Mouse (Mus musculus): ENCODE data around the gene Kif26b.

Kif26b gene

DNA sequence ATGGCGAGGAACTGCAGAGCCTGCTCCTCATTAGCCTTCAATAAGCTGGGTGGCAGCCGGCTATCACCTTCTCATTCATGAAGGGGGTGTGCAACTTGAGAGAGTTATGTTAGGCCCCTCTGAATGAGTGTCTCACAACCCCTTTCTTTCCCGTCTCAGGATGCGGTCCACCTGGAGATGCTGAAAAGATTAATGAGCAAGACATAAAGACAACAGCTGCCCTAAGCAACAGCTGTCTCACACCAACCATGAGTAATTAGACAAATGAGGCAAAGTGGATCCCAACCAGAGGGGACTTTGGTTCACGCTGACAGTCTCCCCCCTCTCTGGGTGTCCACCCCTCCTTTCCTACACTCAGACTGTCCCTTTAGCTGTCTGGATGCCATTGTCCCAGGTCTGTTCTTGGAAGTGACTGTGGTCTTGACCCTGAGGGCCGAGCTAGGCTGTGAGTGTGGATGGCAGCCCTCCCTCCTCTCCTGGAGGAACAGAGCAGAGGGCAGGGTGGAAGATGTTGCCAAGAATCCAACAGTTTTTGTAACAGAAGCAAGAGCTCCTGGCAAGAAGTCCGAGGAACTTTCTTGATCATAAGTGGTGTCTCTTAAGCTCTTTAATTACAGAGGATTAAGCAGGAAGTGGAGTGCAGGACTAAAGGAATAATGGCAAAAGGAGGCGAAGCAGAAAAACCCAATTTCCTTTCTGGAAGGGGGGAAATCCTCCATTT lies 331.9 kb downstream of the Kif26b start:
- no peak for DNase-seq

DNA sequence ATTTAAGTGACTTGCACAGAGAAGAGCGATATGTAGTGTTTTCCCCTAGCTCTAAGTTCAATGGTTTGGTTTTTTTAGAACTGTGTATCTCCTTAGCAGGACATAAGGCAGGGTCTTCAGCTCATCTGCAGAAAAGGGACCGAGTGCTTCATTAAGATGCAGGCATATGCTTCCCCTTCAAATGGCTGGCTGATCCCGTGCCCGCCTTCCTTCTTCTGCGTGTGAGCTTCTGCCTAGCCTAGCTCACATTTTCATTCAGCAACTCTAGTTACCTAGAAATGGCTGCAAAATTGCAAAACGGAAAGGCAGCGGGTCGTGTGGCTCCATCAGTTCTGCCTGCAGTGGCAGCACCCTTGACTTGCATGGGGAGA lies 332.5 kb downstream of the Kif26b start:
- DNase-seq = no peak

DNA sequence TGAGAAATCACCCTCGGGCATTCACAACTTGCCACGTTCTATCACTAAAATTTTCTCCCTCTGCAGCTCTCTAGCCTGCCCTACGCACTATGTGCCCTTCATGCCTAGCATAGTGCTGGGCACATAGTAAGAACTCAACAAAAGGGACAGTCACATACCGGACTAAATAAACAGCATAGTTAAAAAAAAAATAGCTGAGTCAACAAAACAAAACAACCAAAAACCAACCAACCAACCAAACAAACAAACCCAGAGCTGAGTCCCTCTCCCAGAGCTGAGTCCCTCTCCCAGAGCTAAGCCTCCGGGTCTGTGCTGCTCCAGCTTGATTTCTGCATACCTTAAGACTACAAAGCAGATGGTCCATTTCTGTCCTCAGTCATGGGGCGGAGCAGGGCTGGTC lies 334.8 kb downstream of the Kif26b start:
- no peak for DNase-seq

DNA sequence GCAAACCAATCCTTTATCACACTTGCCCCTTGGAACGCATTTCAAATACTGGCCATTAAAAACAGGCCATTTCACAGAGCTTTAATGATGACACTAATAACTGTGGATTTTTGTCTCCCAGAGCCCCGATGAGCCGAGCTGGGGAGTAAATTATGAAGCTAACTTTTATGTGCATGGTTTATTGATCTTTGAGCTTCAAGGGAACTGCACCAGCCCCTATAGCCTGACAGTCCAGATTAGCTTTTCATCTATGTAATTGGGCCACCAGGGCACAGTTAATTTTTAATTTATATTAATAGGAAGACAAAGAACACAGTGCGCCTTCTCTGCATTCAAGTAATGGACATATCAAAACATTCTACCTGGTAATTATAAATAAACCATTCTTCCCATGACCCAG lies 335.4 kb downstream of the Kif26b start:
- DNase-seq = no peak

DNA sequence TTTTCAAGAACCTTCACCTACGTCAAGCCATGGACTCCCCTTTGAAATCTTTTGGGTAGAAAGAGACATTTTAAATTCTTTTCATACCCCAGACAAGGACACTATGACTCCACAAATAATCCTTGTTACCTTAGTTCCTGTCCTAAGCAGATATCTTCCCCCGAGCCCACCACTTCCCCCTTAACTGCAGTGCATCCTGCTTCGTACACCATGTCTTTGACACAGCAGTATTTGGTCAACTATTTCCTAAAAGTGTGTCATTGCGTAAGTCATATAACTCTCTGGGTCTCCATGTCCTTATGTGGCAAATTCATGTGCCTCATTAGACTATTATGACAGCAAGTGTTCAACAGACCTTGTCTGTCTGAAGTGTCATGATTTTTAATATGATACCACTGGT lies 337.8 kb downstream of the Kif26b start:
- DNase-seq = no peak

DNA sequence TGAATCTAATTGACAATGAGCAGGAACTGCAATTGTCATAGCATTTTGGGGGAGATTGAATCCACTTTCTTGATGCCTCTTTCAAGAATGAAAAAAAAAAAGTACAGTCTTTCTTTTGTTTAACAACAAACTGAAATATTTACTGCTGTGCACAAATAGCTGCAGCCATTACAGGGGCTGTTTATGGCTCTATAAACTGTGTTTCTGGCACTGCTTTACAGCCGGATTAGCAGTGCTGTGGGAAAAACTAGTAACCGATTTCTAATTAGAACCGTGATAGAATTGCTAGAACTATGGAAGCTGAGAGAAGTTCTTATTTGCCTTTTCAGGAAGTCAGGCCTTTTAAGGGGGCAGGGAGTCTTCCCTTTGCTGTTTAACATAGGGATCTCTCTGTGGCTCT lies 342.1 kb downstream of the Kif26b start:
- DNase-seq = no peak

DNA sequence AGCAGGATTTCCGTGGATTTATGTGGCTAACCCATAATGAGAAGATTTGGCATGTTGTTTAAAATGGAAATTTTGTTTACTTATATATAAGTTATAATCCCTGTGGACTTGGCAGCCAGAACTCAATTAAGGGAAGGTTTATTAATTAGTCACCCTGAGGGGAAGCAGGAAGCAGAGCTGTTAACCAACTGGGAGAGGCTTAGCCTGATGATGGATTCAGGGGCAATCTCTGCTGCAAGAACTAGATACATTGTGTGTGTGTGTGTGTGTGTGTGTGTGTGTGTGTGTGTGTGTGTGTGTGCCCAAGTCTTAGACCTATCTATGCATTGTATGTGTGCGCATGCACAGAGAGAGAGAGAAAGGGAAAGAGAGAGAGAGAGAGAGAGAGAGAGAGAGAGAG lies 348.0 kb downstream of the Kif26b start:
- DNase-seq = no peak

DNA sequence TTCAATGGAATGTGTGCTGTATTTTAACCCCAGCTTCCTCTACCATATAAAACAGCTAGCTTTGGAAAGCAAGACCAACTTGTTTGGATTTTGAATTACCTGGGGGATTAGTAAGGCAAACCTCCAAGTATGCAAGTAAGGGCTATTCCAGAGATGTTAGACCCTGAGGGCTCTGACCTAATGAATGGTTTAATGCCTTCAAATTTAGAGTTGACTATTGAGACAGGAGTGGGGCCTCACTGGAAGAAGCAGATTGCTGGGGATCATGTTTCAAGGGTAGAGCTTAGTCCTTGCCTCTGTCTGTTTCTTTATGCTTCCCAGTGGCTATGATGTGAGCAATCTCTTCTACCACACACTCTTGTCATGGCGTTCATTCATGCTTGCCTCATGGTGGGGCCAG lies 349.8 kb downstream of the Kif26b start:
- DNase-seq = no peak

DNA sequence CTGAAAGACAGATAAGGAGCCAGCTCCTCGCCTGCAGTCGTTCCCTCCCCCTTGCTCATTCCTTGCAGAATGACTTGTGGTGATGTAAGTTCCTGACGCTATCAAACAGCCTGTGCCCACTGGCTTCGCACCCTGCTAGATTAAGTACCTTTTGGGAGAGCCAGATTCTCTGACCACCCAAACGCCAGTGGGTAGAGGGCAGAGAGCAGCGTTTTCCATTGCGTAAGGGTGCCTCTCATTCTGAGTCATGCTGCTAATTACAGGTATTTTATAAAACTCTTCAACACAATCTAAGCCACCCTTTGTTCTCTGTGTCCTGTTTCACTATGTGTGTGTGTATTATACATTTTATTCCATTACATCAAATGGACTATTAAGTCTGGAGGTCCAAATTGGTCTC lies 352.0 kb downstream of the Kif26b start:
- DNase-seq = no peak

DNA sequence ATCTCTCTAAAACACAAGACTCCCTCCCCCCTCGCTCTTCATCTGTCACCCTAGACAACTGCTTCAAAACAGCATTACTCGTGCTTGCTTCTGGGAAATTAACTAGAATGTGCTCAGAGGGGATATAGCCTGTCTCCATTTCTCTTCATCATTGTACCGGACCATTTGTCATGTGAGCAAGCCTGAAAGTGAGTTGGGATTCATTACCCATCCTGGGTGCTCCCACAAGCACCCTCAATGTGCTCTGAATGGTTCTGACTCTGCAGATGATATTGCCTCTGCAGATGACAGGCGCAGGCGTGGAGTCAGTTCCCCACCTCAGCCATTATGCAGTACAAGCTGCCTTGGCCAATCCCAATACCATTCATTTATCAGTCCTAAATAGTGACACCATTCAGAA lies 357.7 kb downstream of the Kif26b start:
- DNase-seq = no peak

DNA sequence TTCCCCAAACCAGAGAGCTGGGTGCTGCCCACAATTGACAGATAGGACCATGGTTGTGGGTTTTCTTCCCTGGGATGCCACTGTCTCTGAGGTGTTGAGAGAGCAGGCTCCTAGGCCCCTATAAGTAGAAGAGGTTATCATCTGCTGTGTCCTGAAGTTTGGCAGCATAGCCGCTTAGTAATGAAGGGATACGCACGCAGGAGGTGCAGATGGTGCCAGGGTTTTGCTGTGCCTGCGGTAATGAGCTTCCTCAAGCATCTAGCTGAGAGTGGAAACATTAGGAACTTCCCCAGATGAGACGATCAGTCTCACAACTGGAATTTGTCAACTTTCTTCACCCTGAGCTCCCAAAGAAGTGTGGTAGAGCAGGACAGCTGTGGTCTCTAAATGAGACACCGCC lies 363.5 kb downstream of the Kif26b start:
- DNase-seq = no peak

DNA sequence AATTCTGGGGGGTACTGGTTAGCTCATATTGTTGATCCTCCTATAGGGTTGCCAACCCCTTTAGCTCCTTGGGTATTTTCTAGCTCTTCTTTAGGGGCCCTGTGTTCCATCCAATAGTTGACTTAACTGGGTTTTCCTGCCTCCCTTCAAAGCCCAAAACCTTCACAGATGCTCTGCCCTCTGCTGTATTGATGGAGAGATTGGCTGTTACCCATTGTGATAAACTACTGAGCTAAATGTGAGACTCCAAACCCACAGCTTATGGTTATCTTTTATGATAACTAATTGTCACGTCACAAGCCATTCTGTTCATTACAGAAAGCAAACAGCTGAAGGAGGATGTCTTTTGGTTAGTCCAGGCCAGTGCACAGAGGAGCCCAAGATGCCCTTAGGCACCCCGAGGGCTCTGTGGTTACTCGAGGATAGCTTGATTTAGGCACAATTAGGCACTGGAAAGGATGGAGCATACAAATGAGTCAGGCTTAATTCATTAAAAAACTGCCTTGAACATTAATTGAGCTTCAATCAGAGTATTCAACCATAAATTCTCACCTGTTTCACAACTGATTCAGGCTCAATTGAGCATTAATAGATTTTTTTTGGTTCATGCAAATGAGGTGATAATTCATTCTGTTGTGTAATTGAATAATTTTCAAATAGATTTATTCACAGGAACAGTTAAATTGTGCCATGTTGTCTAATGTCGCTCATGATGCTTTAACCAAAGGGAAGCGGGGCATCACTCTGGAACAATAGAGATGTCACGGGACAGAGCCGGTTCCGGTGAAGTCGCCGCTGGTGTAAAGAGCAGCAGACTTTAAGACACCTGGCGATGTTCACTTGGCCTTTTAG lies 364.5 kb downstream of the Kif26b start:
- no peak for DNase-seq

DNA sequence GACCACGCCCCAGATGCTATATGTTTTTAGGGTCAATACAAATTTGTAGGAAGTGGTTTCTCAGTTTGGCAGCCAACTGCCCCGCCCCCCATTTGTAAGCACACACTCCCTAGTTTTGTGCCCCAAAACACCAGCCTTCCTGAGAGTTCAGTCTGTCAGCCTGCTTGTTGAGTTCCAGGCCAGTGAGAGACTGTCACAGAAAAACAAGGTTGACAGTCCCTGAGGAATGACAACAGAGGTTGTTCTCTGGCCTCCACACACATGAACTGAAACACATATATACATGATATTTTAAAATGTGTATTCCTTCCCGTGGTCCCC lies 365.1 kb downstream of the Kif26b start:
- no peak for DNase-seq

DNA sequence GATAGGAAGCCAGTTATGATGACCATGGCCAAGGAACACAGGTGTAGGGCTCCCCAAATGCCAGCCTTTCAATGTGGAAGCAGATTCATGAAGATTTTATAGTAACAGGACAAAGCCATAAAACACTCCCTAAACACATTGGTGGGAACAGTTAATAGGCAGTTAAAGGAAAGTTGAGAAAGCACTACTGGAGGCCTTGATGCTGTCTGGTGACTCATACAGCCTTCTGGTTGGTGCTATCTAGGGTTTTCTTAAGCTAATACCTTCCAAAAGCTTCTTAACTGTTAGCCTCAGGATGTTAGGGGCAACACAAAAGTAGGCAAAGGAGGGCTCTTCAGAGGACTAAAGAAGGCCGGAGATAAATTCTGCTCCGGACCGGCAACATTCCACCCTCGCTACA lies 366.7 kb downstream of the Kif26b start:
- DNase-seq = no peak

DNA sequence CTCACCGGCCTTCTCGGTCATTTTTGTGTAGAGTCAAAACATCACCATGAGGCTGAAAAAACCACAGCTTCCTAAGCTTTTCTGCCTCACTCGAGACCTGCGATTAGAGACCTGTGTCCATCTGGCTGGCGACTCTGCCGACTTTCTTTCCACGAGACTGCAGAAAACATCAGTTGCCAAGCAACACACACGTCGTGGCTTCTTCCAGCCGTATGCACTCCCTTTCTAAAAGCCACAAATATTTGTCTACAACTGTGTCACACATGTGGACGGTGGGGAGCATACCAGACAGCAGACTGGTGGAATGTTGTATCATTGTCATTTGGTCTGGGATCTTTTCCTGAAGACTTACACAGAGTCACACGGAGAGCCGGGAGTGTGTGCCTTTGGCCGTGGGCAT lies 382.0 kb downstream of the Kif26b start:
- DNase-seq = no peak

DNA sequence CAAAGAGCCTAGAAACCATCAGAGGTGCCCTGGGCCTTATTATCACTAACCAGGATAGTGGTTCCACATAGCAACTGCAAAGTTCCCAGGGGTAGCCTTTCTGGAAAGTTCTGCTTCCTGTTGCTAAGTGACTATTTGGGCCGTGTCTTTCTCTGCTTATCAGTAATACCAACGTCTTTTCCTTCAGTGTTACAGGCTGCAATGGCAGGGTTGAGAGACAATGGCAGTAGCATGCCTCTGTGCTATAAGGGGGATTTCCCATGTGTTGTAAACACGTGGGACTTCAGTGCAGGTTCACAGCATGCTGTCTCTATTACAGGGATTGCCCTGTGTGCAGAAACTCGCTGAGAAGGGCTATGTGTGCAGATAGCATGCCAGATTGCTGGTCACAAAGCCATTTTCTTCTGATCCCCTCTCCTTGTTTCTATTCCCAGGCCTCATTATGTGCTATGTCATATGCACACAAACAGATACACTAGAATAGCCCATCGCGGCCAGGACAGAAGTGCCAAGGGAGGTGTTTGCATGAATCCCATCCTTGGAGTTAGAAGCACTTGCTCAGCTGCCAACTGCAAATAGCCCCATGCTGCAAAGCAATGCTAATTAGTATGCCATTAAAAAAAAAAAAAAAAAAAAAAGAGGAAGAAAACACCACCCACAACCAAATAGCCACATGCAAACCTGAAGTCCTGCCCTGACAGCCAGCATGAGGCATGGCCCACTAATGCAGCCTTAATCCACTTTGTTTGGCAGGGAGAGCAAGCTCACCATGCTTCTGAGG lies 384.2 kb downstream of the Kif26b start:
- no peak for DNase-seq

DNA sequence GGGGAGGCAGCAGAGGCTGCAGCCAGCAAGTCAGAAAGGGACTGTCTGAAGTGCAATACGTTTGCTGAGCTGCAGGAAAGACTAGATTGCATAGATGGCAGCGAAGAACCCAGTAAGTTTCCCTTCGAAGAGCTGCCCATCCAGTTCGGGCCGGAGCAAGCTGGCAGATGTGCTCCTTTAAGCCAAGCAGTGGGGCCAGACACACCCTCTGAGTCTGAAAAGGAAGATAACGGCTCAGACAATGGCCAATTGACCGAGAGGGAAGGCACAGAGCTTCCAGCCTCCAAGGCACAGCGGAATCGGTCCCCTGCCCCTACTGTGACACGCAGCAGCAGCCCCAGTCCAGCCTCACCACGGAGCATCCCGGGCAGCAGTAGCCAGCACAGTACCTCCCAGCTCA lies 386.1 kb downstream of the Kif26b start:
- no peak for DNase-seq

DNA sequence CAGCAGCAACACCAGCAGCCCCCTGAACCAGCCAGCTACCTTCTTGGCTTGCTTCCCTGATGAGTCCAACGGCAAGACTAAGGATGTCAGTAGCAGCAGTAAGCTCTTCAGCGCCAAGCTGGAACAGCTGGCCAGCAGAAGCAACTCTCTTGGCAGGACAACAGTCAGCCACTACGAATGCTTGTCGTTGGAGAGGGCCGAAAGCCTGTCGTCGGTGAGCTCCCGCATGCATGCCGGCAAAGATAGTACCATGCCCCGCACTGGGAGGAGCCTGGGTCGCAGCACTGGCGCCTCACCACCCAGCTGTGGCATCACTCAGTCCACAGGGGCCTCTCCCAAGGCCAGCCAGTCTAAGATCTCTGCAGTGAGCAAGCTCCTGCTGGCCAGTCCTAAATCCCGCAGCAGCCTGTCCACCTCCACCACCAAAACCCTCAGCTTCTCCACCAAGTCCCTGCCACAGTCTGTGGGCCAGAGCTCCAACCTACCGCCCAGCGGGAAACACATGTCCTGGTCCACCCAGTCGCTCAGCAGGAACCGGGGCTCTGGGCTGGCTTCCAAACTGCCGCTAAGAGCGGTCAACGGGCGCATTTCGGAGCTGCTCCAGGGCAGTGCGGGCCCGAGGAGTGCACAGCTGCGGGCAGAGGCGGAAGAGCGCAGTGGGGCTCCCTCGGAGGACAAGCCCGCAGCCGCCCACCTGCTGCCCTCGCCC lies 388.4 kb downstream of the Kif26b start:
- DNase-seq = peak in 1 of 2 experiments; percentile 10

DNA sequence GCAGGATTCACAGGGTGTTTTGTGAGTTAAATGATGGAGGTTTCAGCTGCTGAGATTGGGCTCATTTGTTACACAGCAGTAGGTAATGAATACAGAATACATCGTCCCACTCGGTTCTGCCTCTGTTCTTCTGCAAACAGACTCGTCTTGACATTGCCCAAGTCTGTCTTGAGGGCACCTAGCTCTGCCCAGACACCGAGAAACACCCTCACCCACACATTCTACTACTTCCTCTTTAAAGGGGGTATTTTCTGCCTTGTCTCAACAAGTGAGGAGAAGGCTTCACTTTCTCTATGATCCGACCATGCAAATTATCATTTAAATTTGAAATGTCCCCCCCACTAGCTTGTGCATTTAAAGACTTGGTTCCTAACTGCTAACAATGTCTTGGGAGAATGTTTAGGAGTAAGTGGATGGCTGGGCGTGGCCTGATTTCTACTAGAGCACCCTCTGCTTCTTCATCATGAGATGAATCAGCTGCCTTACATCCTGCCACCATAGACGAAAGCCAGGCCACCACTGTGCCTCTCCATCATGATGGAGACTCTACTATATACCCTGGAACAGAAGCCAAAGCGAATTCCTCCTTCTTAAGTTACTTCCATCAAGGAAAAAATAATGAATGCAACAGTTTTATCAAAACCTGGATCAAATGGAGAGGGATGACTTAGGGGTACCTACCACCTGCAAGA lies 395.7 kb downstream of the Kif26b start:
- DNase-seq = no peak

DNA sequence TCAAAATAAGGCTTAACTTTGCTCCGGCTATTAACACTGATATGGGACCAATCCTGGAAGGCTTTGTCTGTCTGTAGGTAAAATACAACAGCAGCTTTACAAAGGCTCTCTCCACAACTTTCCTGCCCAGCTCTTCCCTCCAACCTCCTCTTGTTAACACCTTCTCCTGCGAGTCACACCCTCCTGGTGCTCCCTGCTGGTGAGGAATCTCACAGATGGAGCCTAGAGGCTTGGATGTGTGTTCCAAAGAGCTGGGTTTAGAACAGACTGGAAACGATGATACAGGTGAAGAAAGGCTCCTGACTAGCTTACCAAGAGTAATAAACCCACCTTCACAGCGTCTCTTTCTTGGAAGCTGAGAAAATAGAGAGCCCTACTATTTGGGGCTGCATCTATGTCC lies 400.6 kb downstream of the Kif26b start:
- no peak for DNase-seq

DNA sequence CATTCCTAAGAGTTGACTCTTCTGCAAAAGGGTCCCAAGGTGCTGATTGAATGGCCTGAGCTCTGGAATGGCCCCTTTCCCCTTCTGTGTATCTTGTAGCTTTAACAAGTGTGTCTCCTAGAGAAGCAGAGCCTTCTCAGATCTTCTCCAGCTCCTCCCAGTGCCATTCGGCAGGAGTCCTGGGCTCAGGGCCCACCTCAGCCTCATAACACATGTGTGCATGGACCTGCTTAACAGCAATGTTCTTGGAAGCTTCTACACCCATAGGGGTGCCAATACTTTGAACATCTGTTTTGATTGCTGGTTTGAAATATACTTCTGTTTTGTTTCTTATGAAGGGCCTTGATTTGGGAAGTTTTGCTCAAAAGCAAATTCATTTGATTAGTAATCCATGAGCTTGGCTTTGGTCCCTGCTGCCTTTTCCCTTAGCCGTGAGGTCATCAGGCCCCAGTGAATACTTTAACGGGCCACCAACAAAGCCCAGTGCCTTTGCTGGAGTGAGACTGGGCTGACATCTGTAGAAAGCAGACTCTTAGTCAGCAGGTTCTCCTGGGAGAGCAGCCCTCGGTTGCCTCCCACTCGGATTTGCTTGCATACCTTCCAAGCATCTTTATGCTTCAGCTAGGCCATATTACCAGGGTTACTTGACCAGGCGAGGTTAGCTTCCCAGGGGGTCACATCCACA lies 405.2 kb downstream of the Kif26b start:
- no peak for DNase-seq

DNA sequence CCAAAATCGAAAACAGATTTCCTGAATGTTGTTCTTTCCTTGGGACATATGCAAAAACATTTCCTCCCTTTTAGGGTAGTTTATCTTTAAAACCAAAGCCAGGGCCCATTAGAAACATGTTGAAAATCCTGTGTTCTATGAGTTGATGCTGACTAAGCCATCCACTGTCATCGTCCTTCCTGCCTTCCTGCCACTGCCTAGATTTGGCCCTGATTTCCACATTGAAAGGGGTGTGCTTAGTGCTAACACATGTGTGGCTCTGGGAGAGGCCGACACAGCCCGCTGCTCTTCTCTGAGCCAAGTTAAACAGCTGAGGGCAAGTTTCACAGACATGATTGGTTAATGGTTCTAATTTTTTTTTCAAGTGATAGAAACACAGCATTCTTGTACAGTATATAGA lies 407.5 kb downstream of the Kif26b start:
- DNase-seq = no peak
